In the genomic region with DNA sequence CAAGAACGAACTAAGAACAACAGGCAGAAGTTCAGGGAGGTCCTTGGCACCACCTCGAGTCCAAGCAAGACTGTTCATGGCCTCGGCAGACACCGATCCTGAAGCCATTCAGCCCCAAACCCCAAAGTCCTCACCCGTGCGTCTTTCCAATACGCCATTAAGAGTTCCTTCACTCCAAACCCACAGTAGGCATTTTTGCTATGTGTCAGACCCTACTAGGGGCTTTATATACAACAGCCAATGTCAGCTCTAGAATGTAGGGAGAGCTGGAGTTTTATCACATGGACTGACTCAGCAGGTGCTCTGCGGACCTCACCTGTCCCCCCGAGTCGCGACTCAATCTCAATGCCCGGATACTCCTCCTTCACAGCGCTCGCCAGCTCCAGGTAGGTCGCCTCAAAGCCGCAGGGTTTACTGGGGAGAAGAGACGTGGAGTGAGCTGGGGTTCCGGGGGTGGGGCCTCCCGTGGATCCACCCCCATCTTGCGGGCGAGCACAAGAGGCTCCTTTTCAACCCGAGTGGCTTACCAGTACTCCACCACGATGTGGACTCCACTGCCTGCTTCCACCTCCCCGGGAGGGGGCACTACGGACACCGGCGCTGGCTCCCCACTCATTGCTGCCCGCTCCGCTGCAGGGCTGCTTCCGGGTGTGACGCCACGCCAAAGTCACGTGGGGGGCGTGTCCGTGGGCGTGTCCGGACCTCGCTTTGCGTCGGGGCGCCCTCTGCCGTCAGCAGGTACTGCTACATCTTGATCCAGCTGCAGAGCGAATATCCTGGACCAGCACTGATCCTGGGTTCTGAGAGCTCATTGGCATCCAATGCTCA, we compare ENCODE assay signal across 8 mouse cellular contexts. TPM values are rescaled to one million over a fixed set of nuclear protein-coding genes. Genes with fewer than 3 reads are reported as not detected.
A peak's percentile ranks its signal among the peaks of the same experiment; 100 is the strongest.
DNase-seq lines count a peak whose midpoint lies in the region; ATAC-seq and TF ChIP-seq lines count a peak whose summit lies in the region.

A gene (minus strand): TSS at position 661 of the 828 bp plus-strand sequence.

- peak within 1 kb of the TSS; percentile 79 for H3K4me3 ChIP-seq in gastrocnemius, adult 2 months
- H3K4me3 ChIP-seq in hindbrain, postnatal 0 days (ENCODE audit: low read length) = peak within 1 kb of the TSS; percentile 59
- peak within 1 kb of the TSS; percentile 61 for H3K4me3 ChIP-seq in left cerebral cortex, adult 2 months

- ATAC-seq in hindbrain, postnatal 0 days = peak; percentile 95
- peak; percentile 98 for ATAC-seq in megakaryocyte, adult 5-6 weeks (ENCODE audit: poor library complexity, severe bottlenecking)

- WGBS in hindbrain, postnatal 0 days = 3% methylated on average over 43 of the region's 43 CpGs

- H3K9ac ChIP-seq in hindbrain, postnatal 0 days (replicated peaks; ENCODE audit: low read length) = peak within 1 kb of the TSS; percentile 65

- intact Hi-C loops in gastrocnemius, adult 2 months (cut with DNase I) = loop anchor here (1.0 to 2.0 kb wide), 2 partner anchors 38 to 96 kb away; a partner anchor contains a TSS
- intact Hi-C loops in left cerebral cortex, adult 2 months (cut with DNase I) = loop anchor here (5.0 kb wide), 1 partner anchor 81 kb away; a partner anchor contains a TSS

- peak; percentile 97 for TF ChIP-seq CTCF in gastrocnemius, adult 2 months (IDR thresholded peaks at IDR 0.05)
- TF ChIP-seq CTCF in hindbrain, postnatal 0 days (IDR thresholded peaks at IDR 0.05; ENCODE audit: low read depth) = peak; percentile 95
- TF ChIP-seq CTCF in left cerebral cortex, adult 2 months (IDR thresholded peaks at IDR 0.05) = peak; percentile 96

- H3K4me1 ChIP-seq in hindbrain, postnatal 0 days (ENCODE audit: insufficient read depth, low read length) = no peaks in the 10 kb centered on the region

- peak; percentile 97 for DNase-seq in WW6 (ENCODE audit: low read depth, low spot score)
- peak; percentile 96 to 99 for DNase-seq in cerebellum, postnatal 4 days (ENCODE audit: low spot score in 2 of 2)
- peak; percentile 96 for DNase-seq in gastrocnemius, adult 2 months
- DNase-seq in hindbrain, postnatal 0 days (ENCODE audit: low spot score) = peak; percentile 96
- peak; percentile 97 to 98 for DNase-seq in left cerebral cortex, adult 2 months (ENCODE audit: extremely low spot score in 1 of 2, low spot score in 2 of 2)
- DNase-seq in right cerebral cortex, adult 2 months (ENCODE audit: low spot score in 2 of 2) = peak; percentile 96 to 97
- peak; percentile 96 for DNase-seq in urinary bladder, postnatal 14 days (ENCODE audit: low spot score)

- H3K9me3 ChIP-seq in hindbrain, postnatal 0 days (ENCODE audit: low read length) = no peaks in the 10 kb centered on the region

- peak within 1 kb of the TSS; percentile 91 for H3K27ac ChIP-seq in gastrocnemius, adult 2 months
- H3K27ac ChIP-seq in hindbrain, postnatal 0 days = peak within 1 kb of the TSS; percentile 54
- H3K27ac ChIP-seq in left cerebral cortex, adult 2 months = peak within 1 kb of the TSS; percentile 73

- H3K27me3 ChIP-seq in hindbrain, postnatal 0 days (ENCODE audit: insufficient read depth, low read length) = no peaks in the 10 kb centered on the region

- peaks cover 6% of the 10 kb centered on the region; the same call in 1 of the 2 replicates for H3K36me3 ChIP-seq in hindbrain, postnatal 0 days (ENCODE audit: insufficient read depth, low read length)

- H3K4me2 ChIP-seq in hindbrain, postnatal 0 days (ENCODE audit: low read depth, low read length) = peak within 1 kb of the TSS; percentile 70

RNA-seq across cellular contexts. Expression of the gene that starts here (rescaled TPM):
- total RNA-seq in gastrocnemius, adult 2 months (2021) = 10 to 100 TPM; 30.3 to 37.4 TPM
- total RNA-seq in hindbrain, postnatal 0 days (2014; rRNA removed) = 70.0 and 73.9 TPM in 2 replicates
- polyA plus RNA-seq in hindbrain, postnatal 0 days (2015; fragmentation: Nextera tagmentation; extraction: Ambion mirVana) = 259 and 264 TPM in 2 replicates
- 100 to 1,000 TPM; 100 to 106 TPM for total RNA-seq in left cerebral cortex, adult 2 months (2021)
- total RNA-seq in megakaryocyte, adult 5-6 weeks (2015) = 56.6 and 65.4 TPM in 2 replicates
- total RNA-seq in megakaryocyte, adult 5-6 weeks (2017) = 31.5 and 38.0 TPM in 2 replicates

Comparison
In these comparisons a context has a peak if more than half of its experiments do, and no peak if none do; other contexts are left out.
1. Peak in every context shown above with its lines: DNase-seq, ATAC-seq, H3K4me3 ChIP-seq and H3K27ac ChIP-seq.